Mouse (Mus musculus): ENCODE results near the gene Esd. TPM values are rescaled to one million over a fixed set of nuclear protein-coding genes. Genes with fewer than 3 reads are reported as not detected.

Gene Esd
- polyA plus RNA-seq, 1 experiment: 320 TPM

GRCm38 (mm10) chr14:74699241-74699640 is 32.9 kb upstream of the Esd start:
- no peak overlapping the region for H3ac ChIP-seq (ENCODE audit: control insufficient read depth, insufficient read length)
- no peaks in the 10 kb centered on the region for H3K79me2 ChIP-seq (ENCODE audit: control insufficient read depth, insufficient read depth)
- no peak overlapping the region for H3K4me2 ChIP-seq (ENCODE audit: low read depth)
- H3K4me3 ChIP-seq: no peak overlapping the region
- H3K36me3 ChIP-seq (ENCODE audit: control insufficient read depth, insufficient read depth): no peaks in the 10 kb centered on the region
- TF ChIP-seq E2F4 (IDR thresholded peaks at IDR 0.05; ENCODE audit: insufficient read depth) (no peak), TCF12 (IDR thresholded peaks at IDR 0.05; ENCODE audit: insufficient read depth, poor library complexity, severe bottlenecking) (no peak), CEBPB (IDR thresholded peaks at IDR 0.05; ENCODE audit: insufficient read depth, poor library complexity, severe bottlenecking) (no peak), MYOD1 (IDR thresholded peaks at IDR 0.05; ENCODE audit: control insufficient read depth in 1 of 3, insufficient read length in 2 of 3, low read depth in 2 of 3) (no peak), REST (IDR thresholded peaks at IDR 0.05; ENCODE audit: insufficient read depth, insufficient read length) (no peak), USF1 (IDR thresholded peaks at IDR 0.05; ENCODE audit: low read depth) (no peak), SRF (IDR thresholded peaks at IDR 0.05; ENCODE audit: control insufficient read depth, insufficient read length, low read depth) (no peak), MYOG (IDR thresholded peaks at IDR 0.05; ENCODE audit: control insufficient read depth in 1 of 3, insufficient read depth in 1 of 3, insufficient read length in 2 of 3, low read depth in 2 of 3) (no peak), MAX (IDR thresholded peaks at IDR 0.05; ENCODE audit: low read depth) (no peak), POLR2AphosphoS2 (IDR thresholded peaks at IDR 0.05; ENCODE audit: insufficient read length, low read depth) (no peak), TCF3 (IDR thresholded peaks at IDR 0.05; ENCODE audit: insufficient read length, low read depth) (no peak)
- no peaks in the 10 kb centered on the region for H3K27me3 ChIP-seq (ENCODE audit: control insufficient read depth, insufficient read depth, insufficient read length)

GRCm38 (mm10) chr14:74703930-74704329 is 28.2 kb upstream of the Esd start:
- Histone ChIP-seq H3ac (ENCODE audit: control insufficient read depth, insufficient read length) (no peak overlapping the region), H3K4me3 (no peak overlapping the region), H3K79me2 (ENCODE audit: control insufficient read depth, insufficient read depth) (no peaks in the 10 kb centered on the region), H3K4me2 (ENCODE audit: low read depth) (no peak overlapping the region), H3K27me3 (ENCODE audit: control insufficient read depth, insufficient read depth, insufficient read length) (no peaks in the 10 kb centered on the region), H3K36me3 (ENCODE audit: control insufficient read depth, insufficient read depth) (no peaks in the 10 kb centered on the region)
- TF ChIP-seq TCF3 (IDR thresholded peaks at IDR 0.05; ENCODE audit: insufficient read length, low read depth): no peak
- no peak for TF ChIP-seq MYOG (IDR thresholded peaks at IDR 0.05; ENCODE audit: control insufficient read depth in 1 of 3, insufficient read depth in 1 of 3, insufficient read length in 2 of 3, low read depth in 2 of 3)
- no peak for TF ChIP-seq E2F4 (IDR thresholded peaks at IDR 0.05; ENCODE audit: insufficient read depth)
- TF ChIP-seq USF1 (IDR thresholded peaks at IDR 0.05; ENCODE audit: low read depth): no peak
- no peak for TF ChIP-seq TCF12 (IDR thresholded peaks at IDR 0.05; ENCODE audit: insufficient read depth, poor library complexity, severe bottlenecking)
- no peak for TF ChIP-seq POLR2A (IDR thresholded peaks at IDR 0.05; ENCODE audit: insufficient read length, low read depth)
- TF ChIP-seq POLR2AphosphoS2 (IDR thresholded peaks at IDR 0.05; ENCODE audit: insufficient read length, low read depth): no peak
- TF ChIP-seq MYOD1 (IDR thresholded peaks at IDR 0.05; ENCODE audit: control insufficient read depth in 1 of 3, insufficient read length in 2 of 3, low read depth in 2 of 3): no peak
- TF ChIP-seq CEBPB (IDR thresholded peaks at IDR 0.05; ENCODE audit: insufficient read depth, poor library complexity, severe bottlenecking): no peak
- no peak for TF ChIP-seq REST (IDR thresholded peaks at IDR 0.05; ENCODE audit: insufficient read depth, insufficient read length)

DNA sequence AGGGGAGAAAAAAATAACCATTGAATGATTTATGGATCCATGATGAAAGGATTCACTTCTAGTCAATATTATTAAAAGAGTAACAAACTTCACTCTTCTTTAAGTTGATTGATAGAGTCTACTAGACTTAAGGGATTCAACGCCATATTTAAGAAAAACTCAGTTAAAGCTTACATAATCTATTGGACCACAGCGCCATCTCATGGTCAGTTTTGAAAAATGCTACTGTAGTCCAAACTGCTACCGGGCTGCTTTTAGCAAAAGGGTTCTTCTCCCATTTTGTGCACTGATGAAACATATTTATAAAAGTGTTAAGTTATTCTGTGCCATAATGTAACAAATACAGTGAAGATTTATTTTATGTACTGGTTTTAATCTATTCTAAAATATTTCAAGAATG is 23.0 kb upstream of the Esd start:
- H3K4me2 ChIP-seq (ENCODE audit: low read depth): no peak overlapping the region
- TF ChIP-seq POLR2A (IDR thresholded peaks at IDR 0.05; ENCODE audit: insufficient read length, low read depth) (no peak), MYOD1 (IDR thresholded peaks at IDR 0.05; ENCODE audit: control insufficient read depth in 1 of 3, insufficient read length in 2 of 3, low read depth in 2 of 3) (no peak), REST (IDR thresholded peaks at IDR 0.05; ENCODE audit: insufficient read depth, insufficient read length) (no peak), USF1 (IDR thresholded peaks at IDR 0.05; ENCODE audit: low read depth) (no peak), POLR2AphosphoS2 (IDR thresholded peaks at IDR 0.05; ENCODE audit: insufficient read length, low read depth) (no peak), MAX (IDR thresholded peaks at IDR 0.05; ENCODE audit: low read depth) (no peak), CEBPB (IDR thresholded peaks at IDR 0.05; ENCODE audit: insufficient read depth, poor library complexity, severe bottlenecking) (no peak)
- H3K27me3 ChIP-seq (ENCODE audit: control insufficient read depth, insufficient read depth, insufficient read length): no peaks in the 10 kb centered on the region
- H3K79me2 ChIP-seq (ENCODE audit: control insufficient read depth, insufficient read depth): no peaks in the 10 kb centered on the region
- no peak overlapping the region for H3ac ChIP-seq (ENCODE audit: control insufficient read depth, insufficient read length)
- H3K4me3 ChIP-seq: no peak overlapping the region
- H3K36me3 ChIP-seq (ENCODE audit: control insufficient read depth, insufficient read depth): no peaks in the 10 kb centered on the region

GRCm38 (mm10) chr14:74723541-74723940 is 8.6 kb upstream of the Esd start:
- Histone ChIP-seq H3K4me2 (ENCODE audit: low read depth) (no peak overlapping the region), H3K27me3 (ENCODE audit: control insufficient read depth, insufficient read depth, insufficient read length) (peaks cover 6% of the 10 kb centered on the region), H3K36me3 (ENCODE audit: control insufficient read depth, insufficient read depth) (no peaks in the 10 kb centered on the region), H3ac (ENCODE audit: control insufficient read depth, insufficient read length) (no peak overlapping the region), H3K79me2 (ENCODE audit: control insufficient read depth, insufficient read depth) (no peaks in the 10 kb centered on the region), H3K4me3 (no peak overlapping the region)
- no peak for TF ChIP-seq TCF3 (IDR thresholded peaks at IDR 0.05; ENCODE audit: insufficient read length, low read depth)
- no peak for TF ChIP-seq POLR2A (IDR thresholded peaks at IDR 0.05; ENCODE audit: insufficient read length, low read depth)
- TF ChIP-seq TCF12 (IDR thresholded peaks at IDR 0.05; ENCODE audit: insufficient read depth, poor library complexity, severe bottlenecking): no peak
- TF ChIP-seq CEBPB (IDR thresholded peaks at IDR 0.05; ENCODE audit: insufficient read depth, poor library complexity, severe bottlenecking): no peak
- no peak for TF ChIP-seq SRF (IDR thresholded peaks at IDR 0.05; ENCODE audit: control insufficient read depth, insufficient read length, low read depth)
- no peak for TF ChIP-seq REST (IDR thresholded peaks at IDR 0.05; ENCODE audit: insufficient read depth, insufficient read length)
- TF ChIP-seq E2F4 (IDR thresholded peaks at IDR 0.05; ENCODE audit: insufficient read depth): no peak
- TF ChIP-seq MYOD1 (IDR thresholded peaks at IDR 0.05; ENCODE audit: control insufficient read depth in 1 of 3, insufficient read length in 2 of 3, low read depth in 2 of 3): no peak
- TF ChIP-seq MYOG (IDR thresholded peaks at IDR 0.05; ENCODE audit: control insufficient read depth in 1 of 3, insufficient read depth in 1 of 3, insufficient read length in 2 of 3, low read depth in 2 of 3): no peak
- no peak for TF ChIP-seq USF1 (IDR thresholded peaks at IDR 0.05; ENCODE audit: low read depth)
- no peak for TF ChIP-seq POLR2AphosphoS2 (IDR thresholded peaks at IDR 0.05; ENCODE audit: insufficient read length, low read depth)
- no peak for TF ChIP-seq MAX (IDR thresholded peaks at IDR 0.05; ENCODE audit: low read depth)

All from myocyte (in vitro differentiated cells).